11 mouse cellular contexts compared by ENCODE assay signal in the genomic region with DNA sequence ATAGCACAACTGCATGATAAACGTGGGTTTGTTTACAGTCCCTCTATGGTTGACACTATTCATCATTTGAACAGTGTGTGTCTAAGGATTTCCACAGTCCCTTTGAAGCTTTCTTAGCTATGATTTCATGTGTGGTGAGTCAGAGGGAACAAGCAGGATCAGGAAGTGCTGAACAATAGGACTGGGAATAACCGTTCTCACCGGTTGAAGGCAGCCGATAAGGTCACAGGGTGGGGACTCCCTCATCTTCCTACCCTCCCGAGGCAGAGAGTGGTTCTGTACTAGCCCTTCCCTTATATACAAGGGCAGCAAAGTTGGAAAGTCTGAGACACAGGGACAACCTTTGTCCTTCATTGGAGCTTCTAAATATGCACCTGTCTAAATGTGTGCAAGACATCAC.
A peak's percentile ranks its signal among the peaks of the same experiment; 100 is the strongest.
DNase-seq lines count a peak whose midpoint lies in the region; ATAC-seq and TF ChIP-seq lines count a peak whose summit lies in the region.
"Had no signal": no experiment of that assay in that cellular context is flagged by ENCODE, and none has a peak within 500 bp of the region (broad histone marks: within the 10 kb centered on the region; RNA-seq: fewer than 3 reads in every experiment).

No protein-coding gene starts in this region.

- no peak overlapping the region for H3K4me2 ChIP-seq in lung, embryonic 16.5 days (ENCODE audit: low read depth, low read length)
- no peak overlapping the region for H3K4me2 ChIP-seq in midbrain, postnatal 0 days (ENCODE audit: low read depth, low read length, poor library complexity, severe bottlenecking)
- H3K4me2 ChIP-seq: forebrain, embryonic 12.5 days had no signal

- ATAC-seq in CD4-positive, CD25-positive, alpha-beta regulatory T cell, adult 4 months, result no peak
- peak; percentile 84 for ATAC-seq in lung, embryonic 16.5 days (ENCODE audit: low read depth)
- ATAC-seq in megakaryocyte-erythroid progenitor cell, adult 5-6 weeks (replicated peaks; ENCODE audit: low FRiP score, low TSS enrichment, poor library complexity, severe bottlenecking), result no peak
- no peak for ATAC-seq in midbrain, postnatal 0 days (ENCODE audit: low FRiP score)
- ATAC-seq: hindbrain, embryonic 16.5 days had no signal

- H3K27me3 ChIP-seq in kidney, adult 2 months (replicated peaks; ENCODE audit: control insufficient read depth, insufficient read depth, low read length), result no peaks in the 10 kb centered on the region
- H3K27me3 ChIP-seq in lung, embryonic 16.5 days (ENCODE audit: control insufficient read depth, insufficient read depth, low read depth, low read length), result no peaks in the 10 kb centered on the region
- no peaks in the 10 kb centered on the region for H3K27me3 ChIP-seq in midbrain, postnatal 0 days (ENCODE audit: insufficient read depth, low read length)
- H3K27me3 ChIP-seq: forebrain, embryonic 12.5 days had no signal

- peak overlapping the region; percentile 85 for H3K27ac ChIP-seq in kidney, adult 2 months (ENCODE audit: insufficient read depth, low read depth, low read length)
- peak overlapping the region; percentile 55 for H3K27ac ChIP-seq in lung, embryonic 16.5 days (ENCODE audit: low read length)
- H3K27ac ChIP-seq in midbrain, postnatal 0 days (ENCODE audit: low read depth, low read length), result no peak overlapping the region
- H3K27ac ChIP-seq: forebrain, embryonic 12.5 days had no signal

- no peak for TF ChIP-seq CTCF in kidney, adult 2 months (conservative IDR thresholded peaks at IDR 0.05; ENCODE audit: insufficient read depth, insufficient read length, low read depth, low read length)
- no peak for TF ChIP-seq CTCF in midbrain, postnatal 0 days (IDR thresholded peaks at IDR 0.05)

- no peaks in the 10 kb centered on the region for H3K4me1 ChIP-seq in kidney, adult 2 months (ENCODE audit: control insufficient read depth, insufficient read depth, low read length)
- peaks cover 4% of the 10 kb centered on the region; the same call in 1 of the 2 replicates for H3K4me1 ChIP-seq in lung, embryonic 16.5 days (replicated peaks; ENCODE audit: control insufficient read depth, insufficient read depth, low read length)
- H3K4me1 ChIP-seq in midbrain, postnatal 0 days (ENCODE audit: insufficient read depth, low read length), result no peaks in the 10 kb centered on the region
- H3K4me1 ChIP-seq: forebrain, embryonic 12.5 days had no signal

- TF ChIP-seq POLR2A in kidney, adult 2 months (IDR thresholded peaks at IDR 0.05; ENCODE audit: low read depth, low read length), result no peak

- H3K36me3 ChIP-seq in kidney, adult 2 months (ENCODE audit: control insufficient read depth, insufficient read depth, low read length), result no peaks in the 10 kb centered on the region
- no peaks in the 10 kb centered on the region for H3K36me3 ChIP-seq in lung, embryonic 16.5 days (ENCODE audit: control insufficient read depth, insufficient read depth, low read length)
- H3K36me3 ChIP-seq in midbrain, postnatal 0 days (ENCODE audit: insufficient read depth, low read length), result no peaks in the 10 kb centered on the region
- H3K36me3 ChIP-seq: forebrain, embryonic 12.5 days had no signal

- 66% methylated on average over 5 of the region's 5 CpGs for WGBS in kidney, adult 2 months
- WGBS in lung, embryonic 16.5 days, result 30% methylated on average over 5 of the region's 5 CpGs
- 61% methylated on average over 5 of the region's 5 CpGs for WGBS in midbrain, postnatal 0 days

- no peaks in the 10 kb centered on the region for H3K9me3 ChIP-seq in lung, embryonic 16.5 days (ENCODE audit: control insufficient read depth, low read length)
- H3K9me3 ChIP-seq in midbrain, postnatal 0 days (ENCODE audit: low read length), result no peaks in the 10 kb centered on the region
- H3K9me3 ChIP-seq: forebrain, embryonic 12.5 days had no signal

- no peak overlapping the region for H3K9ac ChIP-seq in lung, embryonic 16.5 days (ENCODE audit: low read length)
- no peak overlapping the region for H3K9ac ChIP-seq in midbrain, postnatal 0 days (replicated peaks; ENCODE audit: low read length, poor library complexity, severe bottlenecking)
- H3K9ac ChIP-seq: forebrain, embryonic 12.5 days had no signal

- H3K4me3 ChIP-seq in kidney, adult 2 months (ENCODE audit: insufficient read depth, low read depth, low read length), result no peak overlapping the region
- H3K4me3 ChIP-seq in lung, embryonic 16.5 days (ENCODE audit: low read length), result no peak overlapping the region
- no peak overlapping the region for H3K4me3 ChIP-seq in midbrain, postnatal 0 days (ENCODE audit: low read depth, low read length)
- H3K4me3 ChIP-seq: forebrain, embryonic 12.5 days had no signal

- DNase-seq in CD4-positive, CD25-positive, alpha-beta regulatory T cell, adult 2 months (ENCODE audit: low read depth, low spot score), result peak; percentile 13
- DNase-seq in heart, adult 18-20 months, result peak; percentile 37 to 83
- DNase-seq in kidney, adult 2 months, result peak; percentile 81
- no peak for DNase-seq in layer of hippocampus, adult 8-10 months (ENCODE audit: low spot score in 2 of 2)
- DNase-seq in midbrain, postnatal 0 days (ENCODE audit: low spot score), result no peak
- DNase-seq: cerebellum, postnatal 25 days had no signal

Comparison
In these comparisons a context has a peak if more than half of its experiments do, and no peak if none do; other contexts are left out.
1. DNase-seq: peak in CD4-positive, CD25-positive, alpha-beta regulatory T cell, adult 2 months (single experiment), heart, adult 18-20 months (2 of 2) and kidney, adult 2 months (single experiment); none in layer of hippocampus, adult 8-10 months (0 of 2) and midbrain, postnatal 0 days (single experiment).